Mouse (Mus musculus) embryonic fibroblast, embryonic 13.5 days (primary cell): Measurements from ENCODE around the gene C2cd2.

Experiments
- CTCF ChIP-seq: IDR thresholded peaks from 2 replicates; pipeline ENCODE4 v1.5.1; 2011; ENCODE audit warnings: mild to moderate bottlenecking, control low read depth, low read length, moderate library complexity, borderline replicate concordance; ENCODE audit not compliant: insufficient read depth
- POLR2A ChIP-seq: IDR thresholded peaks from 2 replicates; pipeline ENCODE4 v1.6.1; 2011; ENCODE audit warnings: low read depth, mild to moderate bottlenecking, control low read depth, low read length, moderate library complexity

GRCm38 (mm10) chr16:97808881-97809280, 153.5 kb downstream of the C2cd2 start:
- TF ChIP-seq CTCF (no peak), POLR2A (no peak)
